Mouse (Mus musculus): ENCODE measurements at regions not wholly inside any gene's neighbourhood (a gene's known extent, or its start where the extent isn't known, plus 50 kb on each side); places are given as distances from the start of the nearest gene placed in this dataset.

DNA sequence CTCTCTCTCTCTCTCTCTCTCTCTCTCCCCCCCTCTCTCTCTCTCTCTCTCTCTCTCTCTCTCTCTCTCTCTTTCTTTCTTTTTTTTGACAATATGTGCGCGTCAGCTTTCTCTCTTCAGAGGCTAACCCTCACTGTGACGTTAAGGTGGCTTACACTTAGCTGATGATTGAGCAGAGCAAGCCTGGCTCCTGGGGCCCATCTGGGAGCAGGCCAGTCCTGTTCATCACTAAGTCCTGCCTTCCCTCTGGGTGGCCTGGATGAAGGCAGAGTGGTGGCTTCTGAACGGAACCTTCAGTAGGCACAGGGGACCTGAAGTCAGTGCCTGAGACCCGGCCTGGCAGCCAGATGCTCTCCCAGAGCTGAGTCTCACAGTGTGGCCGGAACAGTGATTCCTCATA, 65.5 kb downstream of the Gm5426 start:
- TF ChIP-seq CTCF (IDR thresholded peaks at IDR 0.05; ENCODE audit: extremely low read depth, insufficient read depth, low read length) (no peak), POLR2A (IDR thresholded peaks at IDR 0.05; ENCODE audit: extremely low read depth, insufficient read depth, low read length) (no peak)
